Mouse (Mus musculus): ENCODE measurements around the gene Lamc2. TPM values are rescaled to one million over a fixed set of nuclear protein-coding genes. Genes with fewer than 3 reads are reported as not detected.

Lamc2 gene
- polyA plus RNA-seq, 1 experiment = 0.01 TPM

DNA sequence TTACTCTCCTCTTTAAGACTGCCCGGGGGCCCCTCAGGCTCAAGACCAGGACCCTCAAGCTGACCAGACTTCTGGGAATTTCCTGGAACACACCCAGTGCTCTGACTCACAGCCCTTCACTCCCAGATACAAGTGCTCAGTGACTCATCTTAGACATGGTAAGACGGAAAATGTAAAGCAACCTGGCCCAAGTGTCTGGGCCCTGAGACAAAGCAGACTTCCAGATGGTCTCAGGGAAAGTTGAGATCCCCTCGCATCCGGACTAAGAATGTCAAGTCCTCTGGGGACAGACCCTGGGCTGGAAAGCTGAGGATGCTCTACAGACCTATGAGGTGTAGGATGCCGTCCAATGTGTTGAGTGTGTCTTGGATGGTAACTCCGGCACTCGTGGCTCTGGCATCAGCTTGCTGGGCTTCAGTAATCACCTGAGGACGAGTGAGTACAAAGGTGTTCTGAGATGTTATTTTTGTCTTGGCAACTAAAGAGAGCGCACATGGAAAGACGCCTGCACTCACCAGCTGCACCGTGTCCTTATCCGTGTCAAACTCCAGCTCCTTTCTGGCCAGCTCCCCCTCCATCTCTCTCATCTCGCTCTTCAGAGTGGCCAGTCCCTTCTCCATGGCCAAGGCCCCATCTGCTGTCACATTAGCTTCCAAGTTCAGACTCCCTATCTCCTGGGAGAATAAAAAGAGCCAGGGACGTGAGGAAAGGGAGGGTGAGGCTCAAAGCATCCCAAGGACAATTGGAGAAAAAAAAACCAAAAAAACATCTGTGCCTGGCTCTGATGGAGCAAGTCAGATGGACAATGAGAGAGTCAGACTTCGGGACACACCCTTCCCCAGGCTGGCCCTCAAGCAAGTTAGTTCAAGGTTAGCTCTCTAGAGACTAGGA, 59.5 kb downstream of the Lamc2 start:
- Histone ChIP-seq H3K36me3 (ENCODE audit: control insufficient read depth) (no peaks in the 10 kb centered on the region), H3K27me3 (ENCODE audit: control insufficient read depth) (no peaks in the 10 kb centered on the region), H3K4me3 (replicated peaks) (no peak overlapping the region), H3K4me1 (ENCODE audit: control insufficient read depth) (no peaks in the 10 kb centered on the region), H3K9me3 (ENCODE audit: control insufficient read depth, low read length) (no peaks in the 10 kb centered on the region)
- TF ChIP-seq GATA1 (IDR thresholded peaks at IDR 0.05; ENCODE audit: low read length) = no peak
- no peak for TF ChIP-seq TAL1 (IDR thresholded peaks at IDR 0.05; ENCODE audit: low read length)

DNA sequence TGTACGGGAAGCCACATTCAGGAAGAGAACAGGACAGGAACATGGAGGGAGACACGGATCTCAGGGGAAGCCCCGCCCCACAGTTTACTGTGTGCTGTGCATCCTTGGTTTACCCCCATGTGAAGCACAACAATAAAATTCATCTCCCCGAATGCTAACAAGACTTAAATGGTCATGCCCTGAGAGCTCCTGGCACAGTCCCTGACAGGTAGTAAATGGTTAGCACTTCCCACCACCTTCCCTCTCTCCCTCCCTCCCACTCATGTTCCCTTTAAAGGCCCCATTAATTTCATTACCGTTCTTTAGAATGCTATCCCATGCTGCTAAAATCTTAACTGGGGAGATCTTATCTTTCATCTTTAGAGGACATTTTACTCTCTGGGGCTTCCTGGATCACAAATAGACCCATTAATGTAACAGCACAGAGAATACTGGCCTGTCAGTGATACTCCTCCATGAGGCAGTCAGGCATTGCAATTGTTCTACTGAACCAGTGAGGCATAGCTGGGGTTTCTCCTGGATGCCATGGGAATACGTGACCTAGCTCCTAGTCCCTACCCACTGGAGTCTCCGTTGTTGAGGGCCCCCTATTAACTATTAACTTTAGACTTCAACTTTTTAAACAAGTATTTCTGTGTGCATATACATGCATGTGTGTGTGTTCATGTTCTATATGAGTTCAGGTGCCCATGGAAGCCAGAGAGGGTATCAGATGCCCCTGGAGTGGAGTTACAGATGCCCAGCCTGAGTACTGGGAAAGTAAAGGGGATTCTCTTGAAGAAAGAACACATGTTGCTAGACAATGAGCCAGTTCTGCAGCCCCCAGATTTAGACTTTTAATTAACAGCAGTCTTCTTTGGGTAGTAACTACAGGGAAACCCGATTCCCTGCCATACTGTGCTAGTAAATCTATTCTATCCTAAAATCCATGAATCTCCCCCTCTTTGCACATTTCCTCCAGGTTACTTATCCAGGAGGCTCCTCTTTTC, 60.7 kb downstream of the Lamc2 start:
- TF ChIP-seq TAL1 (IDR thresholded peaks at IDR 0.05; ENCODE audit: low read length) (no peak), GATA1 (IDR thresholded peaks at IDR 0.05; ENCODE audit: low read length) (no peak)
- Histone ChIP-seq H3K36me3 (ENCODE audit: control insufficient read depth) (no peaks in the 10 kb centered on the region), H3K27me3 (ENCODE audit: control insufficient read depth) (no peaks in the 10 kb centered on the region), H3K4me3 (replicated peaks) (no peak overlapping the region), H3K4me1 (ENCODE audit: control insufficient read depth) (no peaks in the 10 kb centered on the region), H3K9me3 (ENCODE audit: control insufficient read depth, low read length) (no peaks in the 10 kb centered on the region)

DNA sequence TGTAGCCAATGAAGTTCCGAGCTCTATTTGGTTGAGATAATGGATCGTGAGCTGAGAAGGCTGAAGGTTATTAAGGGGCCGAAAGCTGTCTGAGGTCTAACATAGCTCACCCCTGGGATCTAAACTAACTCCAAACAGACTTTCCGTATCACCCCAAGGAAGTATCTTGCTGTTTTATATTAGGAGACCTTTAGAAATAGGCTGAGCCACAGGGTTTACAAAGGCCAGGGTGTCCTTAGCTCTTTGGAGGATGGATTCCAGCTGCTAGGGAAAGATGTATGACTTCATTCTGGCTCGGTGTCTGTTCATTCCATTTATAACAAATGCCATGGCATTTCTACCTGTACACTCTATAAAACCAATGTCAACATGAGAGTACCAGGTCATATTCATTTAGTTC, 61.7 kb downstream of the Lamc2 start:
- TF ChIP-seq TAL1 (IDR thresholded peaks at IDR 0.05; ENCODE audit: low read length) = no peak
- no peak for TF ChIP-seq GATA1 (IDR thresholded peaks at IDR 0.05; ENCODE audit: low read length)
- H3K27me3 ChIP-seq (ENCODE audit: control insufficient read depth) = no peaks in the 10 kb centered on the region

GRCm38 (mm10) chr1:153122764-153123163, 63.5 kb downstream of the Lamc2 start:
- TF ChIP-seq TAL1 (IDR thresholded peaks at IDR 0.05; ENCODE audit: low read length) (no peak), GATA1 (IDR thresholded peaks at IDR 0.05; ENCODE audit: low read length) (no peak)

More for the DNA sequence above, 61.7 kb downstream of the Lamc2 start:
- no peaks in the 10 kb centered on the region for H3K9me3 ChIP-seq (ENCODE audit: control insufficient read depth, low read length)
- no peaks in the 10 kb centered on the region for H3K36me3 ChIP-seq (ENCODE audit: control insufficient read depth)
- no peak overlapping the region for H3K4me3 ChIP-seq (replicated peaks)
- no peaks in the 10 kb centered on the region for H3K4me1 ChIP-seq (ENCODE audit: control insufficient read depth)

GRCm38 (mm10) chr1:153121320-153121719, 64.9 kb downstream of the Lamc2 start:
- Histone ChIP-seq H3K9me3 (ENCODE audit: control insufficient read depth, low read length) (no peaks in the 10 kb centered on the region), H3K27me3 (ENCODE audit: control insufficient read depth) (no peaks in the 10 kb centered on the region), H3K4me1 (ENCODE audit: control insufficient read depth) (no peaks in the 10 kb centered on the region), H3K36me3 (ENCODE audit: control insufficient read depth) (no peaks in the 10 kb centered on the region), H3K4me3 (replicated peaks) (no peak overlapping the region)
- TF ChIP-seq TAL1 (IDR thresholded peaks at IDR 0.05; ENCODE audit: low read length) (no peak), GATA1 (IDR thresholded peaks at IDR 0.05; ENCODE audit: low read length) (no peak)

More at GRCm38 (mm10) chr1:153122764-153123163, 63.5 kb downstream of the Lamc2 start:
- Histone ChIP-seq H3K36me3 (ENCODE audit: control insufficient read depth) (no peaks in the 10 kb centered on the region), H3K9me3 (ENCODE audit: control insufficient read depth, low read length) (no peaks in the 10 kb centered on the region), H3K4me1 (ENCODE audit: control insufficient read depth) (no peaks in the 10 kb centered on the region), H3K4me3 (replicated peaks) (no peak overlapping the region), H3K27me3 (ENCODE audit: control insufficient read depth) (no peaks in the 10 kb centered on the region)

DNA sequence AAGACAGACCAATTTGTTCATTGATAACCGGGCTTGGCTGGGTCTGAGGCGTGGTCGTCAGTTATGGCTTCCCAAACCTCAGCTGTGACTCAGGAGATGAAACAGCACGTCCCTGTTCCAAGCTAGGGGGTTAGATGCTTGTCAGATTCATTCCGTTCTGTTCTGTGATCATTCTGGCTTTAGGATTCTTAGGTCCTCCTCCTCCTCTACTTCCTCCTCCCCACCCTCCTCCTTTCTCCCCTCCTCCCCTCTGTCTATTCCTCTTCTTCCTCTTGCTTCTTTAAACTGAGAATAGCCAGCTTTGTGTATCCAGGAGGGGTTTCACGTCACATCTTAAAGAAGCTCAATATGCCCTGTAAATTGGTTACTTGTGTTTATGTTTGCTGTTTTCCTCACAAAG, 65.7 kb downstream of the Lamc2 start:
- TF ChIP-seq TAL1 (IDR thresholded peaks at IDR 0.05; ENCODE audit: low read length) (no peak), GATA1 (IDR thresholded peaks at IDR 0.05; ENCODE audit: low read length) (no peak)
- no peaks in the 10 kb centered on the region for H3K9me3 ChIP-seq (ENCODE audit: control insufficient read depth, low read length)
- H3K27me3 ChIP-seq (ENCODE audit: control insufficient read depth) = no peaks in the 10 kb centered on the region
- no peaks in the 10 kb centered on the region for H3K36me3 ChIP-seq (ENCODE audit: control insufficient read depth)
- H3K4me1 ChIP-seq (ENCODE audit: control insufficient read depth) = no peaks in the 10 kb centered on the region
- H3K4me3 ChIP-seq (replicated peaks) = no peak overlapping the region

- H3K4me1 ChIP-seq (ENCODE audit: control insufficient read depth) = no peaks in the 10 kb centered on the region
These were observed 70.9 kb downstream of the Lamc2 start for GRCm38 (mm10) chr1:153115315-153115714.

GRCm38 (mm10) chr1:153111596-153111995, 74.7 kb downstream of the Lamc2 start:
- TF ChIP-seq TAL1 (IDR thresholded peaks at IDR 0.05; ENCODE audit: low read length) = no peak
- TF ChIP-seq GATA1 (IDR thresholded peaks at IDR 0.05; ENCODE audit: low read length) = no peak

More at GRCm38 (mm10) chr1:153115315-153115714, 70.9 kb downstream of the Lamc2 start:
- no peaks in the 10 kb centered on the region for H3K27me3 ChIP-seq (ENCODE audit: control insufficient read depth)
- TF ChIP-seq TAL1 (IDR thresholded peaks at IDR 0.05; ENCODE audit: low read length) (no peak), GATA1 (IDR thresholded peaks at IDR 0.05; ENCODE audit: low read length) (no peak)
- H3K4me3 ChIP-seq (replicated peaks) = no peak overlapping the region
- no peaks in the 10 kb centered on the region for H3K36me3 ChIP-seq (ENCODE audit: control insufficient read depth)
- H3K9me3 ChIP-seq (ENCODE audit: control insufficient read depth, low read length) = no peaks in the 10 kb centered on the region

DNA sequence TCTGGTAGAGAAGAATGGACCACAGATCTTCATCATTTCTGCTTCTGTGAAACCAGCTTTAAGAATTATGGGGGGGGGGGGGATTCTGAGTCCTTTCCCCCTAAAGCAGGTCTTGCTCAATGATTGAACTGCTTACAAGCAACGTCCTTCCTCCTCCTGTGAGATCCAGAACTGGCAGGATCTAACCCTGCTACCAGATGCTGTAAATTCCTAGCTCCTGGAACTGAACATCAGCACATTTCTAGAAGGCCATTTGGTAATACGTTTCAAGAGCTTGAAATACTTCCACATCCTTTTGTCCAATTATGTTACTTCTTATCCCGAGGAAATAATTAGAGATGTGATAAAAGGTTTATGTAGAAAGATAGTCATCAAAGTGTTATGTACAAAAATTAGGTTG, 76.4 kb downstream of the Lamc2 start:
- Histone ChIP-seq H3K4me3 (replicated peaks) (no peak overlapping the region), H3K36me3 (ENCODE audit: control insufficient read depth) (no peaks in the 10 kb centered on the region), H3K27me3 (ENCODE audit: control insufficient read depth) (no peaks in the 10 kb centered on the region), H3K4me1 (ENCODE audit: control insufficient read depth) (no peaks in the 10 kb centered on the region), H3K9me3 (ENCODE audit: control insufficient read depth, low read length) (no peaks in the 10 kb centered on the region)
- TF ChIP-seq GATA1 (IDR thresholded peaks at IDR 0.05; ENCODE audit: low read length) (no peak), TAL1 (IDR thresholded peaks at IDR 0.05; ENCODE audit: low read length) (no peak)

More at GRCm38 (mm10) chr1:153111596-153111995, 74.7 kb downstream of the Lamc2 start:
- Histone ChIP-seq H3K27me3 (ENCODE audit: control insufficient read depth) (no peaks in the 10 kb centered on the region), H3K4me1 (ENCODE audit: control insufficient read depth) (no peaks in the 10 kb centered on the region), H3K9me3 (ENCODE audit: control insufficient read depth, low read length) (no peaks in the 10 kb centered on the region), H3K36me3 (ENCODE audit: control insufficient read depth) (no peaks in the 10 kb centered on the region), H3K4me3 (replicated peaks) (no peak overlapping the region)
